Mouse (Mus musculus) MEL (cell line): ENCODE results near the gene Scgb1b29. TPM values are rescaled to one million over a fixed set of nuclear protein-coding genes. Genes with fewer than 3 reads are reported as not detected.
"Not testable (repeated sequence)": the region's sequence is repeated elsewhere in the genome, so short reads cannot be mapped to it uniquely, and the experiment has no call there.

Source experiments
- DNase-seq: peaks from one replicate; pipeline ENCODE4 v3.0.0; 2011; ENCODE audit warnings: low read depth, low spot score
- H3K27ac ChIP-seq: 2 replicates; pipeline ENCODE4 v1.5.1; 2012; ENCODE audit warnings: low read depth, mild to moderate bottlenecking, control low read depth, low read length, moderate library complexity; ENCODE audit not compliant: control insufficient read depth
- H3K27me3 ChIP-seq, 2 experiments: fragments of 150-350 bp in 1 of 2; sonication (generic) in 1 of 2; 2 replicates each; pipeline ENCODE4 v1.6.1; 2012; ENCODE audit warnings: low read length in 2 of 2, mild to moderate bottlenecking in 2 of 2, improper control_type of control experiment in 1 of 2, moderate library complexity in 1 of 2; ENCODE audit not compliant: insufficient read depth in 2 of 2, control insufficient read depth in 1 of 2
- H3K36me3 ChIP-seq, 2 experiments: 2 replicates each; pipeline ENCODE4 v1.6.1; 2012 to 2014; ENCODE audit warnings: low read length in 2 of 2, improper control_type of control experiment in 1 of 2, inconsistent platforms in 1 of 2, mild to moderate bottlenecking in 1 of 2; ENCODE audit not compliant: insufficient read depth in 2 of 2, control insufficient read depth in 1 of 2
- H3K4me1 ChIP-seq, 2 experiments: fragments of 150-350 bp in 1 of 2; sonication (generic) in 1 of 2; 2 replicates each; pipeline ENCODE4 v1.6.1; 2012; ENCODE audit warnings: low read length in 2 of 2, improper control_type of control experiment in 1 of 2, mild to moderate bottlenecking in 1 of 2; ENCODE audit not compliant: insufficient read depth in 2 of 2, control insufficient read depth in 1 of 2
- H3K4me3 ChIP-seq, 2 experiments: fragments of 150-350 bp in 1 of 2; sonication (generic) in 1 of 2; 2 replicates each; pipeline ENCODE4 v1.5.1; 2012; ENCODE audit warnings: low read depth in 2 of 2, low read length in 2 of 2, mild to moderate bottlenecking in 2 of 2, moderate library complexity in 2 of 2, control low read depth in 1 of 2, improper control_type of control experiment in 1 of 2; ENCODE audit not compliant: control insufficient read depth in 1 of 2, insufficient read depth in 1 of 2
- H3K79me2 ChIP-seq: 2 replicates; pipeline ENCODE4 v1.6.1; 2012; ENCODE audit warnings: mild to moderate bottlenecking, low read length, moderate library complexity; ENCODE audit not compliant: control insufficient read depth, poor library complexity, insufficient read depth
- H3K9ac ChIP-seq: 2 replicates; pipeline ENCODE4 v1.6.1; 2012; ENCODE audit warnings: low read depth, mild to moderate bottlenecking, control low read depth, low read length, moderate library complexity; ENCODE audit not compliant: control insufficient read depth, poor library complexity, severe bottlenecking
- H3K9me3 ChIP-seq: fragments of 150-350 bp; sonication (generic); replicated peaks from 2 replicates; pipeline ENCODE4 v1.6.1; 2012; ENCODE audit warnings: mild to moderate bottlenecking, low read length, improper control_type of control experiment, moderate library complexity; ENCODE audit not compliant: insufficient read depth
- polyA plus RNA-seq, 2 experiments: library from polyadenylated mRNA; stranded (reverse) in 1 of 2; unstranded in 1 of 2; fragments of >175 nt in 1 of 2; fragments of >200 nt in 1 of 2; gene quantifications; 2 replicates each; pipeline versions ENCODE4 v1.2.1 to v1.2.4; 2012; ENCODE audit warnings: low replicate concordance in 2 of 2, low read depth in 1 of 2; ENCODE audit not compliant: insufficient read length in 2 of 2, insufficient read depth in 1 of 2, missing spikeins in 1 of 2
- total RNA-seq: library from RNA; depleted of rRNA; stranded (reverse); fragments of 300-350 nt; gene quantifications from 2 replicates; pipeline ENCODE4 v1.2.3, GENCODE M21; 2012; rRNA removed

Gene Scgb1b29
- total RNA-seq (not detected in 2 replicates), polyA plus RNA-seq (not detected)

DNA sequence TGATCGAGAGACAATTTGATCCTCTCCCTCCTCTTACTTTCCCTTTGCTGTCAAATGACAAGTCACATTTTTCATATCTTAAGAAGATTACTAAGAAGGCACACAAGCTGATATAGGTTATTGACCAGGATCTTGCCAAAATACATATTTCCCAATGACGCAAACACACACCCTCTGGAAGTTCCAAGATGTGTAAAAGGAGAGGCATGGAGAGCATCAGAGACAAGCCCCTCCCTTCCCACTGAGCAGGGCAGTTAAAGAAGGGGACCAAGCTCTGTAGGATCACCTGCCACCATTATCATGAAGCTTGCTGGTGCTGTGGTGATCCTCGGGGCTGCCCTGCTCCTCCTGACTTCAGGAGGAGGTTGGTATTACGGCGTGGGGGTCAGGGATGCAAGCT, at the start of gene Scgb1b29:
Gene Scgb1b29 (plus strand): TSS at position 301 of the 400 bp plus-strand sequence.
- H3K79me2 ChIP-seq, DNase-seq: not testable (repeated sequence)

DNA sequence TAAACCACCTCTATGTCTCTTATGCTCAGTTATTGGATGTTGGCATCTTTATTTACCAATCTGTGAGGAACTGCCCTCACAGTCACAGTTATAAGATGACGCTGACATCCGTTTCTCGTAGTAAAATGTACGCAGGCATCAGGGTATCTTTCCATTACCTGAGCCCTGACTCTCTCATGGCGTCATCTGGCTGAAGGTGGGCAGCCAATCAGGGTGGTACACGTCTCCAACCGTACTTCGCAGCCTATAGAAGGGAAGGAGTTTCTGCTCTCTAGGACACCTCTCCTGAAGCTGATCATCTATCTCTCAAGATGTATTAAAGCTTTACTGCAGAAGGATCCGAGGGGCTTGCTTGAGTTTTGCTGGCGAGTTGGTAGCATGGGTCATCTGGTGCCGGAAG, 12.7 kb upstream of the Scgb1b29 start:
- not testable (repeated sequence) for H3K79me2 ChIP-seq, H3K9me3 ChIP-seq, H3K36me3 ChIP-seq, H3K27me3 ChIP-seq, H3K27ac ChIP-seq, H3K4me3 ChIP-seq, H3K4me1 ChIP-seq, H3K9ac ChIP-seq, DNase-seq

More for the DNA sequence above, at the start of gene Scgb1b29:
- not testable (repeated sequence) for H3K36me3 ChIP-seq, H3K4me1 ChIP-seq, H3K9me3 ChIP-seq, H3K27ac ChIP-seq, H3K27me3 ChIP-seq, H3K9ac ChIP-seq, H3K4me3 ChIP-seq

Other genes with a start within 250 kb of the Scgb1b29 start
- gene Scgb2b11, start 230.4 kb upstream of the Scgb1b29 start, total RNA-seq, result not detected in 2 replicates
- gene Scgb2b11, start 230.4 kb upstream of the Scgb1b29 start, polyA plus RNA-seq, result not detected
- not detected in 2 replicates for gene Scgb1b11, start 218.7 kb upstream of the Scgb1b29 start, total RNA-seq
- gene Scgb1b11, start 218.7 kb upstream of the Scgb1b29 start, polyA plus RNA-seq, result not detected
- gene Scgb2b12, start 114.3 kb upstream of the Scgb1b29 start, total RNA-seq, result not detected in 2 replicates
- not detected for gene Scgb2b12, start 114.3 kb upstream of the Scgb1b29 start, polyA plus RNA-seq
- not detected in 2 replicates for gene Scgb1b12, start 107.4 kb upstream of the Scgb1b29 start, total RNA-seq
- not detected for gene Scgb1b12, start 107.4 kb upstream of the Scgb1b29 start, polyA plus RNA-seq